ENCODE assay signal across 7 mouse cellular contexts in the genomic region with DNA sequence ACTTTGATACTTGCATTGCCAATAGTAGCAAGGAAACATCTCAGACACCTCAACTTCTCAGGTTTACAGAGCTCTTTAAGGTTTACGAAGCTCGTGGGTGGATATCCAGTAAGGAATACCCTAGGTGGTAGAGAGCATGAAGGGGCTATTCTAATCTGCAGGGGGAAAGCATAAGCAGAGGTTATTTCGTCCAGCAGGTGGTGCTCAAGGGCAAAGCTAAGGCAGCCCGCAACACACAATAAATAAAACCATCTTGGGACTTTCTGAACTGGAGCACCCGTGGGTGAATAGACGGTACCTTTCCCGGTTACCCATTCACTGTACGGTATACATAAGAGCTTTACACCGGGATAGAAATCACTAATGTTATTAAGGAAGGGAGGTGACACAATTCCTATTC.
A peak's percentile ranks its signal among the peaks of the same experiment; 100 is the strongest.
DNase-seq lines count a peak whose midpoint lies in the region; ATAC-seq lines count a peak whose summit lies in the region.

No protein-coding gene starts in this region.

- peak overlapping the region; percentile 17; the same call in 1 of the 2 replicates for H3K4me2 ChIP-seq in limb, embryonic 12.5 days
- H3K4me2 ChIP-seq in midbrain, embryonic 16.5 days (ENCODE audit: low read length) = 0 out of 2 replicates have a peak overlapping the region, but pooled peaks have one; percentile 28

- no peaks in the 10 kb centered on the region for H3K4me1 ChIP-seq in heart, embryonic 10.5 days
- no peaks in the 10 kb centered on the region for H3K4me1 ChIP-seq in limb, embryonic 12.5 days (replicated peaks)
- H3K4me1 ChIP-seq in midbrain, embryonic 16.5 days (ENCODE audit: control insufficient read depth, insufficient read depth, low read length) = no peaks in the 10 kb centered on the region

- no peak overlapping the region for H3K9ac ChIP-seq in limb, embryonic 12.5 days (replicated peaks)
- H3K9ac ChIP-seq in midbrain, embryonic 16.5 days (ENCODE audit: low read depth, low read length) = no peak overlapping the region

- peak; percentile 78 for DNase-seq in adrenal gland, postnatal 10 days
- DNase-seq in embryo, embryonic 11.5 days (ENCODE audit: low read depth, low spot score) = peak; percentile 44
- no peak for DNase-seq in heart, embryonic 10.5 days (ENCODE audit: low spot score)
- peak; percentile 73 for DNase-seq in kidney, adult 9 months
- peak; percentile 19 to 70 for DNase-seq in spleen, postnatal 10 days (ENCODE audit: low spot score in 2 of 2)

- WGBS in heart, embryonic 10.5 days = 21% methylated on average over 9 of the region's 9 CpGs
- 20% methylated on average over 9 of the region's 9 CpGs for WGBS in limb, embryonic 12.5 days
- 23% methylated on average over 9 of the region's 9 CpGs for WGBS in midbrain, embryonic 16.5 days

- H3K36me3 ChIP-seq in heart, embryonic 10.5 days = no peaks in the 10 kb centered on the region
- H3K36me3 ChIP-seq in limb, embryonic 12.5 days = no peaks in the 10 kb centered on the region
- H3K36me3 ChIP-seq in midbrain, embryonic 16.5 days (ENCODE audit: control insufficient read depth, insufficient read depth, low read length) = no peaks in the 10 kb centered on the region

- no peak overlapping the region for H3K27ac ChIP-seq in heart, embryonic 10.5 days
- H3K27ac ChIP-seq in limb, embryonic 12.5 days = no peak overlapping the region
- no peak overlapping the region for H3K27ac ChIP-seq in midbrain, embryonic 16.5 days (ENCODE audit: low read length)

- peak; percentile 52; the same call in 1 of the 2 replicates for ATAC-seq in limb, embryonic 12.5 days (ENCODE audit: insufficient number of reproducible peaks, insufficient read depth, low FRiP score, low TSS enrichment, low read depth)
- peak; percentile 66; the same call in 1 of the 2 replicates for ATAC-seq in midbrain, embryonic 16.5 days

- H3K27me3 ChIP-seq in heart, embryonic 10.5 days (ENCODE audit: insufficient read depth, poor library complexity, severe bottlenecking) = no peaks in the 10 kb centered on the region
- no peaks in the 10 kb centered on the region for H3K27me3 ChIP-seq in limb, embryonic 12.5 days
- no peaks in the 10 kb centered on the region for H3K27me3 ChIP-seq in midbrain, embryonic 16.5 days (ENCODE audit: control insufficient read depth, insufficient read depth, low read depth, low read length)

- no peaks in the 10 kb centered on the region for H3K9me3 ChIP-seq in heart, embryonic 10.5 days
- H3K9me3 ChIP-seq in limb, embryonic 12.5 days = no peaks in the 10 kb centered on the region
- no peaks in the 10 kb centered on the region for H3K9me3 ChIP-seq in midbrain, embryonic 16.5 days (replicated peaks; ENCODE audit: control insufficient read depth, low read length, poor library complexity, severe bottlenecking)

- H3K4me3 ChIP-seq in heart, embryonic 10.5 days = 0 out of 2 replicates have a peak overlapping the region, but pooled peaks have one; percentile 33
- no peak overlapping the region for H3K4me3 ChIP-seq in limb, embryonic 12.5 days (replicated peaks)
- no peak overlapping the region for H3K4me3 ChIP-seq in midbrain, embryonic 16.5 days (ENCODE audit: low read depth, low read length)
